Mouse (Mus musculus) ES-E14 (cell line): ENCODE data around the gene Tmem141. TPM values are rescaled to one million over a fixed set of nuclear protein-coding genes. Genes with fewer than 3 reads are reported as not detected.
A peak's percentile ranks its signal among the peaks of the same experiment; 100 is the strongest.

Experiments
- DNase-seq: peaks from one replicate; pipeline ENCODE4 v3.0.0-alpha.2; 2013; ENCODE audit warnings: low read depth, low spot score
- H3K27ac ChIP-seq: 2 replicates; pipeline ENCODE4 v1.5.1; 2012; ENCODE audit warnings: low read depth, mild to moderate bottlenecking, low read length, moderate library complexity, mixed read lengths; ENCODE audit not compliant: poor library complexity, insufficient read depth, severe bottlenecking
- H3K36me3 ChIP-seq: 2 replicates; pipeline ENCODE4 v1.6.1; 2012; ENCODE audit warnings: mild to moderate bottlenecking, low read length, moderate library complexity, mixed read lengths; ENCODE audit not compliant: control insufficient read depth, poor library complexity, insufficient read depth, severe bottlenecking
- H3K4me1 ChIP-seq, 2 experiments: fragments of 150-350 bp in 1 of 2; sonication (generic) in 1 of 2; 2 replicates each; pipeline ENCODE4 v1.6.1; 2012; ENCODE audit warnings: low read length in 2 of 2, mild to moderate bottlenecking in 1 of 2, mixed read lengths in 1 of 2; ENCODE audit not compliant: control insufficient read depth in 2 of 2, insufficient read depth in 2 of 2, poor library complexity in 1 of 2
- H3K4me3 ChIP-seq, 2 experiments: fragments of 150-350 bp in 1 of 2; sonication (generic) in 1 of 2; 2 replicates each; pipeline ENCODE4 v1.5.1; 2012; ENCODE audit warnings: low read length in 2 of 2, low read depth in 1 of 2, mild to moderate bottlenecking in 1 of 2, mixed read lengths in 1 of 2; ENCODE audit not compliant: insufficient read depth in 1 of 2, poor library complexity in 1 of 2, severe bottlenecking in 1 of 2
- H3K9ac ChIP-seq: 2 replicates; pipeline ENCODE4 v1.6.1; 2012; ENCODE audit warnings: low read depth, mild to moderate bottlenecking, low read length, mixed read lengths; ENCODE audit not compliant: poor library complexity, insufficient read depth, severe bottlenecking
- H3K9me3 ChIP-seq: fragments of 150-350 bp; sonication (generic); 2 replicates; pipeline ENCODE4 v1.6.1; 2012; ENCODE audit warnings: low read depth, mild to moderate bottlenecking, low read length; ENCODE audit not compliant: control insufficient read depth, insufficient read depth
- CHD2 ChIP-seq: IDR thresholded peaks from 2 replicates; pipeline ENCODE4 v1.6.1; 2014; ENCODE audit warnings: mild to moderate bottlenecking, low read depth, low read length, inconsistent platforms
- HCFC1 ChIP-seq: IDR thresholded peaks from 2 replicates; pipeline ENCODE4 v1.6.1; 2012; ENCODE audit warnings: low read length, inconsistent platforms, borderline replicate concordance; ENCODE audit not compliant: insufficient read depth
- MAFK ChIP-seq: IDR thresholded peaks from 2 replicates; pipeline ENCODE4 v1.6.1; 2014; ENCODE audit warnings: mild to moderate bottlenecking, low read depth, low read length, inconsistent platforms; ENCODE audit not compliant: insufficient read depth
- ZC3H11A ChIP-seq: IDR thresholded peaks from 2 replicates; pipeline ENCODE4 v1.6.1; 2012; ENCODE audit warnings: low read depth, mild to moderate bottlenecking, inconsistent platforms, low read length, borderline replicate concordance
- ZNF384 ChIP-seq: IDR thresholded peaks from 2 replicates; pipeline ENCODE4 v1.6.1; 2012; ENCODE audit warnings: low read depth, low read length, inconsistent platforms
- in situ Hi-C, 2 experiments: fragments of 600-800 bp; cut with MboI; formaldehyde crosslinking; loops; one replicate each; pipeline ENCODE4 v1.15.1; 2025; ENCODE audit warnings: low sequenced_read_pairs in 2 of 2, inconsistent platforms in 1 of 2; ENCODE audit not compliant: unreplicated experiment in 2 of 2
- total RNA-seq: library from RNA; depleted of rRNA; stranded (reverse); fragments of 300-350 nt; gene quantifications from 2 replicates; pipeline ENCODE4 v1.2.3, GENCODE M21; 2012

Tmem141 gene
- total RNA-seq, 1 experiment: 6.7 TPM

DNA sequence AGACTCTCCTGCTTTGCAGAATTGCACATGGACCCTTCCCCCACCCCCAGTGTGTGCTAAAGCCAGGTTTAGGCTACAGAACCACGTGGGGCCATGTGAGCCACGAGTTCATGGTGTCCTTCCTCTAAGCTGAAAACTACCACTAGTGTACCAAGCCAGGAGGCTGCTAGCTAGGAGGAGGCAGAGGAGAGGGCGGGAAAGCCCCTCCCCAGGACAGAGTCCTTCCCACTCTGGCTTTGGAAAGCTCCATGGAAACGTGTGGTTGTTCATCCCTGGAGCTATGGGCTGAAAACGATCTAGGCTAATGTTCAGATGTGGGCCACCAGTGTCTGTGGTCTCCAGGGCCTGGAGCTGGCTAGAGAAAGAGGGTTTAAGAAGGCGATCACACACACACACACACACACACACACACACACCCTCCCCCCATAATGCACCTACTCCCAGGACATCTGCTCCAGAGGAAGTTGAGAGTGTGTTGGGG is 41.1 kb downstream of the Tmem141 start:
- no peak for DNase-seq
- in situ Hi-C loops: no loop called here
- Histone ChIP-seq H3K9ac (no peak overlapping the region), H3K9me3 (no peaks in the 10 kb centered on the region), H3K4me3 (no peak overlapping the region), H3K4me1 (peaks cover 0 to 35% of the 10 kb centered on the region in 2 experiments; a peak in 2 of 4 replicates), H3K36me3 (peaks cover 14% of the 10 kb centered on the region; the same call in 1 of the 2 replicates), H3K27ac (no peak overlapping the region)
- no peak for TF ChIP-seq MAFK
- no peak for TF ChIP-seq CHD2
- TF ChIP-seq HCFC1: no peak
- TF ChIP-seq ZC3H11A: no peak
- no peak for TF ChIP-seq ZNF384

DNA sequence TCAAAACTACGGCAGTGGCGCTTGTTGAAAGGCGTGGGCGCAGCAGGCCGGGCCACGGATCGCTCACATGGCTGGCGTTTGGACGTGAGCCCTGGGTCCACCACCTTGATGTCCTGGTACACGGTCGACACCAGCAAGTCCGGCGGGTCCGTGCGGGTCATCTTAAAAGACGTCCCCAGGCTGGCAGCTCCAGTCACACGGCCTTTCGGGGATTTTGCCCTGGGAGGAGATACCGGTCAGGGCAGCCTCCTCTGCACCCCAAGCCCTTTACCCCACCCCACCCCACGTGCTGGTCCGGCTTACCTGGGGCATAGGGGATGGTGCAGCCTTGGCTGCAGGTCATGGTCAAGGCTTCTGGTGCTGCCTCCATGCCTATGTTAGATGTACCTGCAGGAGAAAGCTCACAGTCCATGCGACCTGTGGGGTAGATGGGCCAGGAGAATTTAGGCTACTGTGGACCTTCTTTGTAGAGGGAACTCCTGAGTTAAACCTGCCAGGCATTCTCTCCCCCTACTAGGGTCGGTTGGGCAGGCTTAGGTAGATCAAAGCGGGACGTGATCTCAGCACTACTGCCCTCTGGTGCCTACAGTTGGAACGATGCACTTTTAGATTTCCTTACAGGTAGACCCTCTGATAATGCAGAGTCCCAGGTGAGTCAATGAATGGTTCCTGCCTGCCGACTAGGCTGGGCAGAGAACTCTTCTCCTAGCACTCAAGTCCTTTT is 41.9 kb downstream of the Tmem141 start:
- H3K9me3 ChIP-seq: no peaks in the 10 kb centered on the region
- H3K9ac ChIP-seq: peak overlapping the region; percentile 28; the same call in 1 of the 2 replicates
- peak; percentile 78 for DNase-seq
- peaks cover 7% of the 10 kb centered on the region; the same call in 1 of the 2 replicates for H3K36me3 ChIP-seq
- H3K4me3 ChIP-seq: peak overlapping the region; percentile 25 to 43
- in situ Hi-C loops: no loop called here
- no peak for TF ChIP-seq HCFC1
- 0 out of 2 replicates have a peak, but pooled peaks have one; percentile 9 for TF ChIP-seq ZC3H11A
- no peak overlapping the region for H3K27ac ChIP-seq
- H3K4me1 ChIP-seq: peaks cover 0 to 37% of the 10 kb centered on the region in 2 experiments; a peak in 2 of 4 replicates

DNA sequence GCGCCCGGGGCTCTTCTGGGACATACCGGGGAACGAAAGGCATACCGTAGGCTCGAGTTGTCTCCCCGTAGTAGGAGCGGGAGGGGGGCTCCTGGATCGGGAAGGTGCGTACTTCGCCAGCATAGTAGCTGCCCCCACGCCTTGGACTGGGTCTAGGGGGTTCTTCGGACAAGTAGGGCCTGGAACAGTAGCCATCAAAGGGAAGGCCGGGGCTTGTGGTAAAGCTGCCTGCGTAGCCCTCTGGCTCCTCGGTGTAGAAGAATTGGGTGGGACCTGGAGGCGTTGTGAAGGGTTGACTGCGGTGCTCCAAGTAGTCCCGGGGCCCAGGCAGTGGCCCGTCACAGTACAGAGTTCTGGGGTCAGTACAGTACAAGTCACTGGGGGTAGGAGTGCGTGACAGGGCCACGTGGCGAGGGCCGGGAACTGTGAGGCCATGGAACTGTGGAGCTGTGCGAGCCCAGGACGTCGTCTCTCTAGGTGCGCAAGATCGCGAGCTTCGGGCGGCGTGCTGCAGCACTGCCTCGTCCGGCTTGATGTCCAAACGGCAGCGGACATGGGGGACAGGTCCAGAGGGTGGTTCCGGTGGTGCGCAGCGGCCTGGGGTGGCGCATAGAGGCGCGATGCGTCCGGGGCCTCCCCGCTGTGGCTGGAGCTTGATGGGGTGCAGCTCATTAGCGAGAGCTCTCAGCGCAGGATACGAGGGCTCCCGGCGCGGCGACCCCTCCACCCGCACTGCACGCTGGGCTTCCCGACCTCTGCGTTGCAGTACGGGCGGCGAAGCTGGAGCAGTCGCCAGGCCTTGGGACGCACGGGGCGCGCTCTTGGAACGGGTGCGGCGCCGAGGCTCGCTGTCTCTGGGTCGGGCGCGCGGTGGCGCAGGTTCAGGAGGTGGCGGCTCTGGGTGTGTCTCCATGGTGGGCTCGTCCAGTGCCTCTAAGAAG is 42.7 kb downstream of the Tmem141 start:
- Histone ChIP-seq H3K27ac (no peak overlapping the region), H3K36me3 (peaks cover 7% of the 10 kb centered on the region; the same call in 1 of the 2 replicates), H3K9me3 (no peaks in the 10 kb centered on the region), H3K9ac (0 out of 2 replicates have a peak overlapping the region, but pooled peaks have one; percentile 28), H3K4me1 (peaks cover 0 to 39% of the 10 kb centered on the region in 2 experiments; a peak in 2 of 4 replicates), H3K4me3 (peak overlapping the region; percentile 25 to 43; a peak in 3 of 4 replicates)
- in situ Hi-C loops: no loop called here
- no peak for TF ChIP-seq MAFK
- DNase-seq: no peak

DNA sequence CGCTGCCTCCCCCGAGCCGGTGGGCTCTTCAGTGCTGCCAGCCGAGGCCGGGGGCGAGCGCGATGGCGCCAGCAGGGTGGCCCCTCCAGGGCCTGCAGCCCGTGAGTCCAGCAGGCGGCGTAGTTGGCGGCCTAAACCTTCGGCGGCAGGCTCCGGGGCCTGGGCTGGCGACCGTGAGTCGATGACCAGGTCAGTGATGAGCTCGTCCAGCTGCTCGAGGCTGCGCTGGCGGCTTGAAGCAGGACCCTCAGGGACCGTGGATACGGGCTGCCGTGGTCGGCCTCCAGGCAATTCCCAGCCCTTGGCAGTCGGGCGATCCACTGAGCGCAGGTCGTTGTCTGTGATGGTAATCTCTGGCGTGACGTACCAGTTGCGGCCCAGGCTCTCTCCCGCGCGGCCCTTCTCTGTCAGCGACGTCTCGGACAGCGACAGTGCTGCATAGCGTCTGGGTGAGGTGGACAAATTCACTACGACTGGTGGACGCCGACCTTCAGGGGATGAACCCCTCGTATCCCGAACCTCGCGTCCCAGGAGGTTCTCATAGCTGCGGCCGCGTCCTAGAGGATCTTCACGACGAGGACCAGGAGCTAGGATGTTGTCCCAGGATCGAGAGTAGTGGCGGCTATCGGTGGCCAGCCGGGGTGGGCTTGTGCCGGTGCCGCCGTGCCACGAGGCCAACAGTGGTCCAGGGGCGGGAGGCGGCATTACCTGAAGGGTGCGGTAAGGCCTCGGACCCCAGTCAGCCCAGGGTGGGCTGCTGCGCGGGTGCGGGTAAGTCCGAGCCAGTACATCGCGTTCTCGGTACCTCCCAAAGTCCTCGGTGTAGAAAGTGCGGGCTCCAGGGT is 43.6 kb downstream of the Tmem141 start:
- H3K4me1 ChIP-seq: peaks cover 0 to 36% of the 10 kb centered on the region in 2 experiments; a peak in 2 of 4 replicates
- DNase-seq: no peak
- no peaks in the 10 kb centered on the region for H3K9me3 ChIP-seq
- no peak overlapping the region for H3K27ac ChIP-seq
- peaks cover 3% of the 10 kb centered on the region; the same call in 1 of the 2 replicates for H3K36me3 ChIP-seq
- TF ChIP-seq HCFC1 (no peak), ZC3H11A (no peak), CHD2 (no peak), ZNF384 (no peak), MAFK (no peak)
- peak overlapping the region; percentile 13; the same call in 1 of the 2 replicates for H3K9ac ChIP-seq
- in situ Hi-C loops: no loop called here
- H3K4me3 ChIP-seq: peak overlapping the region; percentile 22 to 34; a peak in 2 of 4 replicates
